In genomic region chr1:119685773-119686558, GRCm38 (mm10) we compare ENCODE assay signal across 19 mouse cellular contexts. TPM values are rescaled to one million over a fixed set of nuclear protein-coding genes. Genes with fewer than 3 reads are reported as not detected.
DNase-seq lines count a peak whose midpoint lies in the region; ATAC-seq and TF ChIP-seq lines count a peak whose summit lies in the region.
"Had no signal": no experiment of that assay in that cellular context is flagged by ENCODE, and none has a peak within 500 bp of the region (broad histone marks: within the 10 kb centered on the region; RNA-seq: fewer than 3 reads in every experiment).

No protein-coding gene starts in this region.

- 89% methylated on average over 3 of the region's 3 CpGs for WGBS in liver, embryonic 11.5 days
- WGBS in liver, embryonic 15.5 days (ENCODE audit: insufficient replicate concordance), result 67% methylated on average over 3 of the region's 3 CpGs
- WGBS in hindbrain, embryonic 10.5 days, result 92% methylated on average over 3 of the region's 3 CpGs

- ATAC-seq in liver, embryonic 11.5 days (replicated peaks; ENCODE audit: low FRiP score), result peak; percentile 86
- ATAC-seq in liver, embryonic 15.5 days (ENCODE audit: insufficient read depth), result peak; percentile 67; the same call in 1 of the 2 replicates

- no peaks in the 10 kb centered on the region for H3K4me1 ChIP-seq in liver, embryonic 11.5 days (replicated peaks; ENCODE audit: control insufficient read depth, insufficient read depth, low read length)
- peaks cover 0 to 8% of the 10 kb centered on the region in 2 experiments; a peak in 2 of 4 replicates for H3K4me1 ChIP-seq in MEL (ENCODE audit: control insufficient read depth in 1 of 2, insufficient read depth in 2 of 2, low read length in 2 of 2)
- H3K4me1 ChIP-seq in liver, embryonic 15.5 days (replicated peaks), result peaks cover 2% of the 10 kb centered on the region; the same call in 1 of the 2 replicates
- H3K4me1 ChIP-seq in hindbrain, embryonic 10.5 days (replicated peaks), result no peaks in the 10 kb centered on the region
- H3K4me1 ChIP-seq: embryonic facial prominence, embryonic 13.5 days; neural tube, embryonic 13.5 days had no signal

- no peak overlapping the region for H3K4me2 ChIP-seq in liver, embryonic 11.5 days
- no peak overlapping the region for H3K4me2 ChIP-seq in liver, embryonic 15.5 days
- H3K4me2 ChIP-seq: embryonic facial prominence, embryonic 13.5 days; hindbrain, embryonic 14.5 days; neural tube, embryonic 13.5 days had no signal

- peak; percentile 83 to 87 for TF ChIP-seq EP300 in MEL (IDR thresholded peaks at IDR 0.05; ENCODE audit: low read depth in 1 of 2, low read length in 2 of 2)

- TF ChIP-seq CTCF in MEL (IDR thresholded peaks at IDR 0.05 in 2 of 3, conservative IDR thresholded peaks at IDR 0.05 in 1 of 3; ENCODE audit: control insufficient read depth in 1 of 3, insufficient read depth in 1 of 3, low read depth in 2 of 3, low read length in 3 of 3, poor library complexity in 1 of 3, severe bottlenecking in 1 of 3), result peak in 1 of 3 experiments; percentile 52; a peak in 3 of 6 replicates

- no peak for DNase-seq in liver, embryonic 11.5 days (ENCODE audit: low spot score)
- no peak for DNase-seq in liver
- DNase-seq in MEL (ENCODE audit: low read depth, low spot score), result peak; percentile 78
- DNase-seq in c-Kit-positive CD71-positive TER-119-negative erythroid progenitor cells, embryonic 14.5 days (ENCODE audit: low read depth), result peak; percentile 35
- DNase-seq in cerebellum, adult 9-10 months, result no peak
- no peak for DNase-seq in hindbrain, embryonic 10.5 days (ENCODE audit: low spot score)
- DNase-seq: adrenal gland, postnatal 10 days; cerebellum, adult 2 months; gastrocnemius, postnatal 14 days; kidney, adult 18-20 months; kidney, postnatal 25 days; layer of hippocampus, adult 9-11 months; right cerebral cortex, postnatal 14 days had no signal

- H3K9ac ChIP-seq in liver, embryonic 11.5 days (ENCODE audit: low read depth, low read length), result no peak overlapping the region
- no peak overlapping the region for H3K9ac ChIP-seq in MEL (ENCODE audit: control insufficient read depth, low read depth, low read length, poor library complexity, severe bottlenecking)
- no peak overlapping the region for H3K9ac ChIP-seq in liver, embryonic 15.5 days
- H3K9ac ChIP-seq: embryonic facial prominence, embryonic 13.5 days; hindbrain, embryonic 14.5 days; neural tube, embryonic 13.5 days had no signal

- no peaks in the 10 kb centered on the region for H3K79me2 ChIP-seq in MEL (ENCODE audit: control insufficient read depth, insufficient read depth, low read length, poor library complexity)

- TF ChIP-seq RAD21 in MEL (IDR thresholded peaks at IDR 0.05; ENCODE audit: low read depth, low read length), result no peak; the same call in 1 of the 2 replicates

- H3K27me3 ChIP-seq in liver, embryonic 11.5 days (replicated peaks; ENCODE audit: control insufficient read depth, insufficient read depth, low read length), result no peaks in the 10 kb centered on the region
- H3K27me3 ChIP-seq in MEL (ENCODE audit: control insufficient read depth in 1 of 2, insufficient read depth in 2 of 2, low read length in 2 of 2), result no peaks in the 10 kb centered on the region
- H3K27me3 ChIP-seq in liver, embryonic 15.5 days, result no peaks in the 10 kb centered on the region
- H3K27me3 ChIP-seq in hindbrain, embryonic 10.5 days (ENCODE audit: insufficient read depth, poor library complexity, severe bottlenecking), result no peaks in the 10 kb centered on the region
- H3K27me3 ChIP-seq: embryonic facial prominence, embryonic 13.5 days; neural tube, embryonic 13.5 days had no signal

- no peak overlapping the region; the same call in 1 of the 2 replicates for H3K27ac ChIP-seq in liver, embryonic 11.5 days (ENCODE audit: low read depth, low read length)
- H3K27ac ChIP-seq in MEL (ENCODE audit: control insufficient read depth, low read depth, low read length), result no peak overlapping the region
- no peak overlapping the region for H3K27ac ChIP-seq in liver, embryonic 15.5 days (replicated peaks)
- no peak overlapping the region for H3K27ac ChIP-seq in hindbrain, embryonic 10.5 days
- H3K27ac ChIP-seq: embryonic facial prominence, embryonic 13.5 days; hindbrain, embryonic 14.5 days; neural tube, embryonic 13.5 days; stomach, postnatal 0 days had no signal

- H3K9me3 ChIP-seq in liver, embryonic 11.5 days (ENCODE audit: control insufficient read depth, low read length), result no peaks in the 10 kb centered on the region
- no peaks in the 10 kb centered on the region for H3K9me3 ChIP-seq in MEL (replicated peaks; ENCODE audit: insufficient read depth, low read length)
- H3K9me3 ChIP-seq in liver, embryonic 15.5 days (replicated peaks), result no peaks in the 10 kb centered on the region
- H3K9me3 ChIP-seq in hindbrain, embryonic 10.5 days, result no peaks in the 10 kb centered on the region
- H3K9me3 ChIP-seq: embryonic facial prominence, embryonic 13.5 days; G1E; neural tube, embryonic 13.5 days had no signal

- no peak for TF ChIP-seq POLR2A in MEL (IDR thresholded peaks at IDR 0.05; ENCODE audit: control insufficient read depth in 1 of 2, insufficient read depth in 1 of 2, low read depth in 1 of 2, low read length in 2 of 2, poor library complexity in 1 of 2)

- H3K4me3 ChIP-seq in liver, embryonic 11.5 days (ENCODE audit: low read depth, low read length), result no peak overlapping the region
- H3K4me3 ChIP-seq in MEL (ENCODE audit: control insufficient read depth in 1 of 2, insufficient read depth in 1 of 2, low read depth in 2 of 2, low read length in 2 of 2), result no peak overlapping the region
- no peak overlapping the region for H3K4me3 ChIP-seq in liver, embryonic 15.5 days (replicated peaks)
- no peak overlapping the region for H3K4me3 ChIP-seq in hindbrain, embryonic 10.5 days
- H3K4me3 ChIP-seq: embryonic facial prominence, embryonic 13.5 days; neural tube, embryonic 13.5 days had no signal

- no peaks in the 10 kb centered on the region for H3K36me3 ChIP-seq in liver, embryonic 11.5 days (ENCODE audit: control insufficient read depth, insufficient read depth, low read length)
- H3K36me3 ChIP-seq in MEL (ENCODE audit: control insufficient read depth in 1 of 2, insufficient read depth in 2 of 2, low read length in 2 of 2), result peaks cover 6 to 16% of the 10 kb centered on the region in 2 experiments
- no peaks in the 10 kb centered on the region for H3K36me3 ChIP-seq in liver, embryonic 15.5 days (replicated peaks)
- peaks cover 49% of the 10 kb centered on the region for H3K36me3 ChIP-seq in hindbrain, embryonic 10.5 days

TF ChIP-seq in MEL, 35 proteins besides CTCF, POLR2A, EP300 and RAD21:
- TF ChIP-seq ZNF384 (IDR thresholded peaks at IDR 0.05; ENCODE audit: low read depth, low read length) (0 out of 2 replicates have a peak, but pooled peaks have one; percentile 12), TAL1 (IDR thresholded peaks at IDR 0.05; ENCODE audit: low read length) (peak; percentile 58), E2F4 (IDR thresholded peaks at IDR 0.05; ENCODE audit: borderline replicate concordance, low read depth, low read length) (no peak), RCOR1 (IDR thresholded peaks at IDR 0.05; ENCODE audit: low read depth, low read length) (peak; percentile 61; the same call in 1 of the 2 replicates), GATA1 (IDR thresholded peaks at IDR 0.05; ENCODE audit: low read depth, low read length) (peak; percentile 80), SIN3A (IDR thresholded peaks at IDR 0.05; ENCODE audit: low read length) (peak; percentile 68), ZKSCAN1 (IDR thresholded peaks at IDR 0.05; ENCODE audit: low read depth, low read length) (no peak), POLR2AphosphoS2 (IDR thresholded peaks at IDR 0.05; ENCODE audit: low read length) (no peak), TCF12 (IDR thresholded peaks at IDR 0.05; ENCODE audit: low read depth, low read length) (peak; percentile 91), ETS1 (IDR thresholded peaks at IDR 0.05; ENCODE audit: low read depth, low read length) (peak; percentile 70), CHD2 (IDR thresholded peaks at IDR 0.05; ENCODE audit: low read length) (no peak), MYB (IDR thresholded peaks at IDR 0.05; ENCODE audit: low read depth, low read length) (peak; percentile 34; the same call in 1 of the 2 replicates), GABPA (IDR thresholded peaks at IDR 0.05; ENCODE audit: low read depth, low read length) (no peak)
TF ChIP-seq in MEL: peak in this region for 8.

RNA-seq across cellular contexts. Expression of gene Epb41l5, which starts 37.2 kb away (rescaled TPM):
- 26.2 and 29.0 TPM in 2 replicates for polyA plus RNA-seq in liver, embryonic 11.5 days (2014; fragmentation: Nextera tagmentation; extraction: Ambion mirVana)
- 6.1 and 7.0 TPM in 2 replicates for total RNA-seq in MEL (2012; rRNA removed)
- 1 to 10 TPM in 1 of 2 experiments, not detected in 1; 8.8 TPM for polyA plus RNA-seq in MEL (2012; ENCODE audit: insufficient read depth in 1 of 2, insufficient read length in 2 of 2, low read depth in 1 of 2, low replicate concordance in 2 of 2, missing spikeins in 1 of 2)
- polyA plus RNA-seq in liver, embryonic 15.5 days (2015; fragmentation: Nextera tagmentation; extraction: Ambion mirVana), result 17.7 and 20.4 TPM in 2 replicates
- polyA plus RNA-seq in hindbrain, embryonic 10.5 days (2016; fragmentation: Nextera tagmentation; extraction: Ambion mirVana), result 31.8 and 40.4 TPM in 2 replicates

Comparison
In these comparisons a context has a peak if more than half of its experiments do, and no peak if none do; other contexts are left out.
1. DNase-seq: peak in MEL (single experiment) and c-Kit-positive CD71-positive TER-119-negative erythroid progenitor cells, embryonic 14.5 days (single experiment); none in liver, embryonic 11.5 days (single experiment), liver (single experiment), cerebellum, adult 9-10 months (single experiment) and hindbrain, embryonic 10.5 days (single experiment).